20 mouse cellular contexts compared by ENCODE assay signal in genomic region chr15:6786212-6786611, GRCm38 (mm10).
DNase-seq lines count a peak whose midpoint lies in the region; ATAC-seq and TF ChIP-seq lines count a peak whose summit lies in the region.
"Had no signal": no experiment of that assay in that cellular context is flagged by ENCODE, and none has a peak within 500 bp of the region (broad histone marks: within the 10 kb centered on the region; RNA-seq: fewer than 3 reads in every experiment).

No protein-coding gene starts in this region.

- no peak overlapping the region for H3K4me3 ChIP-seq in ES-E14 (ENCODE audit: insufficient read depth in 1 of 2, low read depth in 1 of 2, low read length in 2 of 2, poor library complexity in 1 of 2, severe bottlenecking in 1 of 2)
- H3K4me3 ChIP-seq in limb, embryonic 10.5 days: no peak overlapping the region
- H3K4me3 ChIP-seq in lung, postnatal 0 days (ENCODE audit: low read depth, low read length): no peak overlapping the region
- H3K4me3 ChIP-seq: embryonic facial prominence, embryonic 10.5 days; embryonic facial prominence, embryonic 12.5 days; forebrain, embryonic 13.5 days; forebrain, embryonic 15.5 days had no signal

- H3K27ac ChIP-seq in ES-E14 (ENCODE audit: insufficient read depth, low read depth, low read length, poor library complexity, severe bottlenecking): no peak overlapping the region
- H3K27ac ChIP-seq in limb, embryonic 10.5 days: no peak overlapping the region
- H3K27ac ChIP-seq in lung, postnatal 0 days (ENCODE audit: low read length): no peak overlapping the region
- H3K27ac ChIP-seq: embryonic facial prominence, embryonic 10.5 days; embryonic facial prominence, embryonic 12.5 days; forebrain, embryonic 13.5 days; forebrain, embryonic 15.5 days had no signal

- WGBS in limb, embryonic 10.5 days: 95% methylated on average over 10 of the region's 10 CpGs
- WGBS in lung, postnatal 0 days: 93% methylated on average over 10 of the region's 10 CpGs

- no peaks in the 10 kb centered on the region for H3K9me3 ChIP-seq in ES-E14 (ENCODE audit: control insufficient read depth, insufficient read depth, low read depth, low read length)
- H3K9me3 ChIP-seq in limb, embryonic 10.5 days (replicated peaks): no peaks in the 10 kb centered on the region
- H3K9me3 ChIP-seq in lung, postnatal 0 days (ENCODE audit: low read length): no peaks in the 10 kb centered on the region
- H3K9me3 ChIP-seq: embryonic facial prominence, embryonic 10.5 days; embryonic facial prominence, embryonic 12.5 days; forebrain, embryonic 13.5 days; forebrain, embryonic 15.5 days had no signal

- TF ChIP-seq EP300 in lung, postnatal 0 days (IDR thresholded peaks at IDR 0.05): no peak

- TF ChIP-seq CTCF in lung, postnatal 0 days (IDR thresholded peaks at IDR 0.05): no peak

- in situ Hi-C loops in ES-E14 (cut with MboI; ENCODE audit: low sequenced_read_pairs in 2 of 2, unreplicated experiment in 2 of 2): no loop called here

- H3K36me3 ChIP-seq in ES-E14 (ENCODE audit: control insufficient read depth, insufficient read depth, low read length, poor library complexity, severe bottlenecking): peaks cover 36% of the 10 kb centered on the region
- H3K36me3 ChIP-seq in limb, embryonic 10.5 days: peaks cover 94% of the 10 kb centered on the region
- H3K36me3 ChIP-seq in lung, postnatal 0 days (ENCODE audit: insufficient read depth, low read length): peaks cover 69% of the 10 kb centered on the region

- no peaks in the 10 kb centered on the region for H3K4me1 ChIP-seq in ES-E14 (ENCODE audit: control insufficient read depth in 2 of 2, insufficient read depth in 2 of 2, low read length in 2 of 2, poor library complexity in 1 of 2)
- H3K4me1 ChIP-seq in limb, embryonic 10.5 days: no peaks in the 10 kb centered on the region
- no peaks in the 10 kb centered on the region for H3K4me1 ChIP-seq in lung, postnatal 0 days (ENCODE audit: insufficient read depth, low read depth, low read length)
- H3K4me1 ChIP-seq: embryonic facial prominence, embryonic 10.5 days; embryonic facial prominence, embryonic 12.5 days; forebrain, embryonic 13.5 days; forebrain, embryonic 15.5 days had no signal

- no peak overlapping the region for H3K9ac ChIP-seq in ES-E14 (ENCODE audit: insufficient read depth, low read depth, low read length, poor library complexity, severe bottlenecking)
- no peak overlapping the region for H3K9ac ChIP-seq in lung, postnatal 0 days (replicated peaks; ENCODE audit: low read depth)
- H3K9ac ChIP-seq: embryonic facial prominence, embryonic 12.5 days; forebrain, embryonic 13.5 days; forebrain, embryonic 15.5 days; forebrain, postnatal 0 days had no signal

- H3K27me3 ChIP-seq in limb, embryonic 10.5 days (ENCODE audit: low read depth, poor library complexity, severe bottlenecking): no peaks in the 10 kb centered on the region
- H3K27me3 ChIP-seq in lung, postnatal 0 days (replicated peaks; ENCODE audit: insufficient read depth, low read length): no peaks in the 10 kb centered on the region
- H3K27me3 ChIP-seq: embryonic facial prominence, embryonic 12.5 days; forebrain, embryonic 13.5 days; forebrain, embryonic 15.5 days; Patski had no signal

- peak; percentile 65 for DNase-seq in heart, adult 11 months
- no peak for DNase-seq in heart, postnatal 4 days
- DNase-seq in ES-E14 (ENCODE audit: low read depth, low spot score): no peak
- no peak for DNase-seq in limb, embryonic 10.5 days (ENCODE audit: low spot score)
- DNase-seq in lung, postnatal 0 days (ENCODE audit: low spot score): no peak
- DNase-seq: adrenal gland, adult 8-10 months; adrenal gland, postnatal 14 days; adrenal gland, postnatal 36 days; cerebellum, adult 11-12 months; cerebellum, adult 2 months; cerebellum, adult 9-10 months; cerebellum, postnatal 10 days; cerebellum, postnatal 25 days; forebrain, postnatal 0 days had no signal

- H3K4me2 ChIP-seq in lung, postnatal 0 days (replicated peaks; ENCODE audit: low read depth, low read length): no peak overlapping the region
- H3K4me2 ChIP-seq: embryonic facial prominence, embryonic 12.5 days; forebrain, embryonic 13.5 days; forebrain, embryonic 15.5 days had no signal

- no peak for ATAC-seq in lung, postnatal 0 days
- ATAC-seq: activated CD4-positive, CD25-positive, alpha-beta regulatory T cell, adult 4 months; forebrain, embryonic 13.5 days; forebrain, embryonic 15.5 days; forebrain, postnatal 0 days; Patski had no signal

TF ChIP-seq in ES-E14, 5 proteins besides CTCF, POLR2A, EP300 and RAD21:
- TF ChIP-seq MAFK (IDR thresholded peaks at IDR 0.05; ENCODE audit: insufficient read depth, low read depth, low read length) (peak; percentile 86; the same call in 1 of the 2 replicates), ZC3H11A (IDR thresholded peaks at IDR 0.05; ENCODE audit: borderline replicate concordance, low read depth, low read length) (no peak)
